Mouse (Mus musculus): ENCODE measurements around the gene Gart. TPM values are rescaled to one million over a fixed set of nuclear protein-coding genes. Genes with fewer than 3 reads are reported as not detected.
A peak's percentile ranks its signal among the peaks of the same experiment; 100 is the strongest.

Gene Gart
- total and polyA plus RNA-seq, 3 experiments = 356 to 722 (median 517) TPM

- Histone ChIP-seq H3K9ac (ENCODE audit: insufficient read depth, low read depth) (no peak overlapping the region), H3K4me3 (replicated peaks in 1 of 3; ENCODE audit: low read depth in 2 of 3, low read length in 2 of 3, poor library complexity in 1 of 3) (no peak overlapping the region), H3K79me2 (replicated peaks; ENCODE audit: control insufficient read depth, extremely low read depth, insufficient read depth, poor library complexity, severe bottlenecking) (no peaks in the 10 kb centered on the region), H3K27ac (ENCODE audit: insufficient read depth, low read depth) (no peak overlapping the region), H3K27me3 (replicated peaks) (peaks cover 1% of the 10 kb centered on the region), H3K4me2 (ENCODE audit: insufficient read depth, low read depth, poor library complexity, severe bottlenecking) (no peak overlapping the region), H3K36me3 (replicated peaks in 1 of 2; ENCODE audit: control insufficient read depth in 1 of 2, insufficient read depth in 1 of 2, low read length in 1 of 2) (no peaks in the 10 kb centered on the region), H3K4me1 (ENCODE audit: control insufficient read depth in 1 of 2, insufficient read depth in 2 of 2) (peaks cover 3 to 15% of the 10 kb centered on the region in 2 experiments), H3K9me3 (replicated peaks; ENCODE audit: low read length) (no peaks in the 10 kb centered on the region)
- dilution Hi-C loops (cut with MboI; ENCODE audit: extremely low pct_ligation_motif_present, extremely low pct_unique_long_range_greater_than_20kb, low sequenced_read_pairs) (no loop called here), in situ Hi-C loops (cut with MboI; ENCODE audit: low pct_ligation_motif_present, low pct_unique_long_range_greater_than_20kb, low sequenced_read_pairs) (no loop called here)
- no peak for TF ChIP-seq BHLHE40 (IDR thresholded peaks at IDR 0.05; ENCODE audit: low read depth, low read length)
- no peak for TF ChIP-seq MXI1 (IDR thresholded peaks at IDR 0.05; ENCODE audit: low read depth, low read length)
- TF ChIP-seq PAX5 (IDR thresholded peaks at IDR 0.05; ENCODE audit: low read length) = no peak
- no peak for TF ChIP-seq USF2 (conservative IDR thresholded peaks at IDR 0.05; ENCODE audit: low read depth, low read length)
- TF ChIP-seq ELF1 (IDR thresholded peaks at IDR 0.05; ENCODE audit: low read depth, low read length) = no peak
- TF ChIP-seq ZMIZ1 (IDR thresholded peaks at IDR 0.05; ENCODE audit: low read depth, low read length) = no peak
- TF ChIP-seq MEF2A (IDR thresholded peaks at IDR 0.05; ENCODE audit: borderline replicate concordance, low read depth, low read length) = no peak
- no peak for TF ChIP-seq JUN (IDR thresholded peaks at IDR 0.05; ENCODE audit: insufficient read depth, low read depth, low read length)
- no peak for TF ChIP-seq KAT2A (IDR thresholded peaks at IDR 0.05; ENCODE audit: insufficient replicate concordance, low read length)
- TF ChIP-seq E2F4 (IDR thresholded peaks at IDR 0.05; ENCODE audit: insufficient replicate concordance, low read depth, low read length) = no peak
- TF ChIP-seq EP300 (IDR thresholded peaks at IDR 0.05; ENCODE audit: low read length) = no peak
- no peak for TF ChIP-seq NELFE (IDR thresholded peaks at IDR 0.05; ENCODE audit: low read depth, low read length)
- TF ChIP-seq POLR2AphosphoS2 (IDR thresholded peaks at IDR 0.05; ENCODE audit: low read depth, low read length) = no peak
- no peak for TF ChIP-seq ZKSCAN1 (IDR thresholded peaks at IDR 0.05; ENCODE audit: borderline replicate concordance, low read depth, low read length)
- no peak for TF ChIP-seq ZC3H11A (IDR thresholded peaks at IDR 0.05; ENCODE audit: low read depth, low read length)
- TF ChIP-seq CTCF (conservative IDR thresholded peaks at IDR 0.05 in 1 of 2, IDR thresholded peaks at IDR 0.05 in 1 of 2; ENCODE audit: low read depth in 2 of 2, low read length in 2 of 2) = no peak
- TF ChIP-seq SMC3 (IDR thresholded peaks at IDR 0.05; ENCODE audit: low read depth, low read length) = no peak
- TF ChIP-seq MAX (IDR thresholded peaks at IDR 0.05; ENCODE audit: low read length) = no peak
- TF ChIP-seq MAFK (IDR thresholded peaks at IDR 0.05; ENCODE audit: insufficient replicate concordance, low read length) = no peak
- no peak for TF ChIP-seq TBP (conservative IDR thresholded peaks at IDR 0.05; ENCODE audit: low read depth, low read length)
- no peak for DNase-seq (ENCODE audit: extremely low read depth)
Measured at GRCm38 (mm10) chr16:91605156-91605555, 41.6 kb downstream of the Gart start.

DNA sequence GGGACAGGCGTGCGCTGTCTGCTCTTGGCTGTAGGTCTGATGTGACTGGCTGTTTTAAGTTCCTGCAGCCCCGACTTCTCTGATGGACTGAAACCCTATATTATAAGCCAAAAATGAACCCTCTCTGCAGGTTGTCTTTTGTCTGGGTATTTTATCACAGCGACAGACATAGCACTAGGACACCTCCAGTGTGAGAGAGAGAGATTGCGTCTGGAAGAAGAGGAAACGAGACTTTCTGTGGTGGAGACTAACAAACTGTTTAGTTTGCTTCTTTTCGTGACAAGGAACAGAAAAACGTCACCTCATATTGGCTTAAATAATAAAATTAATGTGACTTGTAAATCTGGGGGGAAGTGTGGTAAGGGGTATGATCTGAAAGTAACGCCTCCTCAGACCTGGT, 45.1 kb downstream of the Gart start:
- dilution Hi-C loops (cut with MboI; ENCODE audit: extremely low pct_ligation_motif_present, extremely low pct_unique_long_range_greater_than_20kb, low sequenced_read_pairs) (no loop called here), in situ Hi-C loops (cut with MboI; ENCODE audit: low pct_ligation_motif_present, low pct_unique_long_range_greater_than_20kb, low sequenced_read_pairs) (no loop called here)
- TF ChIP-seq ZMIZ1 (IDR thresholded peaks at IDR 0.05; ENCODE audit: low read depth, low read length) = no peak
- no peak for TF ChIP-seq ELF1 (IDR thresholded peaks at IDR 0.05; ENCODE audit: low read depth, low read length)
- TF ChIP-seq IRF4 (IDR thresholded peaks at IDR 0.05; ENCODE audit: low read depth, low read length) = peak; percentile 83
- TF ChIP-seq MAFK (IDR thresholded peaks at IDR 0.05; ENCODE audit: insufficient replicate concordance, low read length) = no peak
- TF ChIP-seq MEF2A (IDR thresholded peaks at IDR 0.05; ENCODE audit: borderline replicate concordance, low read depth, low read length) = no peak
- TF ChIP-seq MAZ (IDR thresholded peaks at IDR 0.05; ENCODE audit: low read depth, low read length) = no peak
- no peak for TF ChIP-seq CHD2 (IDR thresholded peaks at IDR 0.05; ENCODE audit: low read length)
- 0 out of 2 replicates have a peak, but pooled peaks have one; percentile 54 for TF ChIP-seq TBP (conservative IDR thresholded peaks at IDR 0.05; ENCODE audit: low read depth, low read length)
- no peak for TF ChIP-seq POLR2A (IDR thresholded peaks at IDR 0.05; ENCODE audit: low read depth, low read length)
- no peak; the same call in 1 of the 2 replicates for TF ChIP-seq RAD21 (IDR thresholded peaks at IDR 0.05; ENCODE audit: low read depth, low read length)
- no peak for TF ChIP-seq GABPA (IDR thresholded peaks at IDR 0.05; ENCODE audit: insufficient replicate concordance, low read depth, low read length)
- no peak for TF ChIP-seq NELFE (IDR thresholded peaks at IDR 0.05; ENCODE audit: low read depth, low read length)
- no peak for TF ChIP-seq KAT2A (IDR thresholded peaks at IDR 0.05; ENCODE audit: insufficient replicate concordance, low read length)
- no peak for TF ChIP-seq PAX5 (IDR thresholded peaks at IDR 0.05; ENCODE audit: low read length)
- TF ChIP-seq MAX (IDR thresholded peaks at IDR 0.05; ENCODE audit: low read length) = no peak
- TF ChIP-seq RCOR1 (conservative IDR thresholded peaks at IDR 0.05; ENCODE audit: low read depth, low read length) = no peak
- TF ChIP-seq UBTF (IDR thresholded peaks at IDR 0.05; ENCODE audit: low read depth, low read length) = no peak
- TF ChIP-seq EP300 (IDR thresholded peaks at IDR 0.05; ENCODE audit: low read length) = peak; percentile 79
- no peak for TF ChIP-seq E2F4 (IDR thresholded peaks at IDR 0.05; ENCODE audit: insufficient replicate concordance, low read depth, low read length)
- no peak for TF ChIP-seq ZNF384 (IDR thresholded peaks at IDR 0.05; ENCODE audit: low read depth, low read length)
- no peak for TF ChIP-seq JUND (conservative IDR thresholded peaks at IDR 0.05; ENCODE audit: low read depth, low read length)
- 0 out of 2 replicates have a peak, but pooled peaks have one; percentile 16 for TF ChIP-seq ETS1 (conservative IDR thresholded peaks at IDR 0.05; ENCODE audit: low read depth, low read length)
- no peak for TF ChIP-seq MYC (IDR thresholded peaks at IDR 0.05; ENCODE audit: low read depth, low read length)

More for the DNA sequence above, 45.1 kb downstream of the Gart start:
- Histone ChIP-seq H3K4me1 (ENCODE audit: control insufficient read depth in 1 of 2, insufficient read depth in 2 of 2) (peaks cover 6 to 15% of the 10 kb centered on the region in 2 experiments), H3K27ac (ENCODE audit: insufficient read depth, low read depth) (no peak overlapping the region), H3K36me3 (replicated peaks in 1 of 2; ENCODE audit: control insufficient read depth in 1 of 2, insufficient read depth in 1 of 2, low read length in 1 of 2) (no peaks in the 10 kb centered on the region), H3K4me3 (replicated peaks in 1 of 3; ENCODE audit: low read depth in 2 of 3, low read length in 2 of 3, poor library complexity in 1 of 3) (no peak overlapping the region), H3K4me2 (ENCODE audit: insufficient read depth, low read depth, poor library complexity, severe bottlenecking) (peak overlapping the region; percentile 60), H3K79me2 (replicated peaks; ENCODE audit: control insufficient read depth, extremely low read depth, insufficient read depth, poor library complexity, severe bottlenecking) (no peaks in the 10 kb centered on the region), H3K9me3 (replicated peaks; ENCODE audit: low read length) (no peaks in the 10 kb centered on the region), H3K9ac (ENCODE audit: insufficient read depth, low read depth) (no peak overlapping the region), H3K27me3 (replicated peaks) (peaks cover 14% of the 10 kb centered on the region)
- peak; percentile 39 for DNase-seq (ENCODE audit: extremely low read depth)
